Mouse (Mus musculus): ENCODE results near the gene Hist1h2af. TPM values are rescaled to one million over a fixed set of nuclear protein-coding genes. Genes with fewer than 3 reads are reported as not detected.
A peak's percentile ranks its signal among the peaks of the same experiment; 100 is the strongest.
"Not testable (repeated sequence)": the region's sequence is repeated elsewhere in the genome, so short reads cannot be mapped to it uniquely, and the experiment has no call there.

Hist1h2af gene
- polyA plus RNA-seq, 1 experiment: 20.4 TPM

- peak overlapping the region; percentile 46 for H3K4me3 ChIP-seq (ENCODE audit: insufficient read depth, low read length)
- TF ChIP-seq CTCF (IDR thresholded peaks at IDR 0.05; ENCODE audit: borderline replicate concordance, insufficient read depth, low read length): no peak
- TF ChIP-seq POLR2A (IDR thresholded peaks at IDR 0.05; ENCODE audit: low read depth, low read length): peak; percentile 38; the same call in 1 of the 2 replicates
- peak overlapping the region; percentile 79 for H3K27ac ChIP-seq (ENCODE audit: insufficient read depth, low read length)
- H3K4me1 ChIP-seq (ENCODE audit: control insufficient read depth, insufficient read depth, low read length): peaks cover 5% of the 10 kb centered on the region; the same call in 1 of the 2 replicates
Observed at GRCm38 (mm10) chr13:23532262-23533075, 1.2 kb upstream of the Hist1h2af start.

DNA sequence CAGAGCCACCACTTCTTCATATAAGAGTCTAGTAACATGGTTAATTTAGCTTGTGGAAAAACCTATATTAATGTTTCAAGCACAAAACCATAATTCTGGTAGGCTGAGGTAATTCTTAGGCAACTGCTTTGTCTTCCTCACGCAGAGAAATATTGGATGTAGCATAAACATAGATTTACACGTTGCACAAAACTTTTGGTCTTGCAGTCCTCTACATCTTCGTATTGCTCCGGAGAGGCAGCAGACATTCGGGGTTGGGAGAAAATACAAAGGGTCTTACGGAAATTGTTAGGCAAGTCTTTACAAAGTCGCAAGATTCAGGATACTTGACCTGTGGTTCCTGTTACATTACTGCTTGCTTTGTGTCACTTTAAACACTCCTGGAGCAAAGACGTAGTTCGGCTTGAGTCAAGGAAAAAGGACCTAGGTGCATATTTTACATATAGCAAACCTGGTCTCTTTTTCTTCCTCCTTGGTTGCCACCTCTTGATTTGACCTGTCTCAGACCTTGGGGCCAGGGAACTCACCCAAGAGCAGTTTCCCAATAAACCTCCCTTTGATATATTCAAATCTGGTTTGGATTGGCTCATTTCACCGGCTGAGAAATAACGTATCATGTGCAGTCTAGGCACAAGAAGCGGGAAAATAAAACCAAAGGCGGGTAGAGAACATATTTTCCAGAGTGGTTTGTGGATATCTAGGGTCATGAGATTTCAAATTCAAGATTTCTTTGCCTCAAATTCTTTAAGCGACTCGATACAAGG lies 844 bp downstream of the Hist1h2af start:
- peak; percentile 77; the same call in 1 of the 2 replicates for TF ChIP-seq POLR2A (IDR thresholded peaks at IDR 0.05; ENCODE audit: low read depth, low read length)
- no peak for TF ChIP-seq CTCF (IDR thresholded peaks at IDR 0.05; ENCODE audit: borderline replicate concordance, insufficient read depth, low read length)
- Histone ChIP-seq H3K4me3 (ENCODE audit: insufficient read depth, low read length) (peak overlapping the region; percentile 77), H3K27ac (ENCODE audit: insufficient read depth, low read length) (peak overlapping the region; percentile 93), H3K4me1 (ENCODE audit: control insufficient read depth, insufficient read depth, low read length) (peaks cover 3% of the 10 kb centered on the region)

DNA sequence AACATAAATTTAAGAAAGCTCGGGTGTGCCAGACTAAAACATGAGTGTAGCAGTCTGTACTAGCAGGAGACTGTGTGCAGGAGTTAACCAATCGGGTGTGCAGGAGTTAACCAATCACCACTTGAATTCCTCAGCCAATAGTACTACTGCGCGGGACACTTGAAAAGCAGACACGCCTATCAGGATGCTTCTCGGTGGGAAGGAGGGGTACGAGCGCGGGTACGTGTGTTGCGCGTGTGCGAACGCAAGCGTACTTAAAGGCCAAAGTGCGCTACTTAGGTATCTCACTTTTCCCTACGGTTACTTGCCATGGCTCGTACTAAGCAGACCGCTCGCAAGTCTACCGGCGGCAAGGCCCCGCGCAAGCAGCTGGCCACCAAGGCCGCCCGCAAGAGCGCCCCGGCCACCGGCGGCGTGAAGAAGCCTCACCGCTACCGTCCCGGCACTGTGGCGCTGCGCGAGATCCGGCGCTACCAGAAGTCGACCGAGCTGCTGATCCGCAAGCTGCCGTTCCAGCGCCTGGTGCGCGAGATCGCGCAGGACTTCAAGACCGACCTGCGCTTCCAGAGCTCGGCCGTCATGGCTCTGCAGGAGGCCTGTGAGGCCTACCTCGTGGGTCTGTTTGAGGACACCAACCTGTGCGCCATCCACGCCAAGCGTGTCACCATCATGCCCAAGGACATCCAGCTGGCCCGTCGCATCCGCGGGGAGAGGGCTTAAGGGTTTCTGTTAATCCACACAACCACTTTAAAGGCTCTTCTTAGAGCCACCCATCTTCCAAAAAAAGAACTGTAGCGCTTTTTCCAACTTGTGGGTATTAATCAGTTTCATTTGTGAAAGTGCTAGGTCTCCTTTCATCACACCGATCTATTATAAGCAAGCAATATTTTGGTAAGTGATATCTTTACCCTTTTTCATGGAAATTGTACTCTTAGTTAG lies 1.7 kb downstream of the Hist1h2af start, which contains the start of gene Hist1h3g:
Gene Hist1h3g (plus strand): TSS at position 286 of the 939 bp plus-strand sequence.
- H3K27ac ChIP-seq (ENCODE audit: insufficient read depth, low read length): peak within 1 kb of the TSS; percentile 93

GRCm38 (mm10) chr13:23536076-23536822 lies 2.5 kb downstream of the Hist1h2af start:
- Histone ChIP-seq H3K27ac (ENCODE audit: insufficient read depth, low read length) (peak overlapping the region; percentile 87), H3K4me3 (ENCODE audit: insufficient read depth, low read length) (peak overlapping the region; percentile 72), H3K4me1 (ENCODE audit: control insufficient read depth, insufficient read depth, low read length) (peaks cover 3% of the 10 kb centered on the region)
- TF ChIP-seq POLR2A (IDR thresholded peaks at IDR 0.05; ENCODE audit: low read depth, low read length) (peak; percentile 62; the same call in 1 of the 2 replicates), CTCF (IDR thresholded peaks at IDR 0.05; ENCODE audit: borderline replicate concordance, insufficient read depth, low read length) (no peak)

More for the DNA sequence above, 1.7 kb downstream of the Hist1h2af start, which contains the start of gene Hist1h3g:
- H3K4me3 ChIP-seq (ENCODE audit: insufficient read depth, low read length): peak within 1 kb of the TSS; percentile 77
- H3K4me1 ChIP-seq (ENCODE audit: control insufficient read depth, insufficient read depth, low read length): not testable (repeated sequence)
- peak; percentile 94 for TF ChIP-seq POLR2A (IDR thresholded peaks at IDR 0.05; ENCODE audit: low read depth, low read length)

GRCm38 (mm10) chr13:23537006-23537710 lies 3.5 kb downstream of the Hist1h2af start:
- no peak for TF ChIP-seq CTCF (IDR thresholded peaks at IDR 0.05; ENCODE audit: borderline replicate concordance, insufficient read depth, low read length)
- no peak for TF ChIP-seq POLR2A (IDR thresholded peaks at IDR 0.05; ENCODE audit: low read depth, low read length)
- peak overlapping the region; percentile 47 for H3K4me3 ChIP-seq (ENCODE audit: insufficient read depth, low read length)
- H3K27ac ChIP-seq (ENCODE audit: insufficient read depth, low read length): peak overlapping the region; percentile 17; the same call in 1 of the 2 replicates
- peaks cover 3% of the 10 kb centered on the region for H3K4me1 ChIP-seq (ENCODE audit: control insufficient read depth, insufficient read depth, low read length)

- no peak for TF ChIP-seq CTCF (IDR thresholded peaks at IDR 0.05; ENCODE audit: borderline replicate concordance, insufficient read depth, low read length)
- no peak for TF ChIP-seq POLR2A (IDR thresholded peaks at IDR 0.05; ENCODE audit: low read depth, low read length)
- H3K4me3 ChIP-seq (ENCODE audit: insufficient read depth, low read length): no peak overlapping the region
- peaks cover 3% of the 10 kb centered on the region for H3K4me1 ChIP-seq (ENCODE audit: control insufficient read depth, insufficient read depth, low read length)
- H3K27ac ChIP-seq (ENCODE audit: insufficient read depth, low read length): 0 out of 2 replicates have a peak overlapping the region, but pooled peaks have one; percentile 17
Observed at GRCm38 (mm10) chr13:23538249-23538648, 4.5 kb downstream of the Hist1h2af start.

DNA sequence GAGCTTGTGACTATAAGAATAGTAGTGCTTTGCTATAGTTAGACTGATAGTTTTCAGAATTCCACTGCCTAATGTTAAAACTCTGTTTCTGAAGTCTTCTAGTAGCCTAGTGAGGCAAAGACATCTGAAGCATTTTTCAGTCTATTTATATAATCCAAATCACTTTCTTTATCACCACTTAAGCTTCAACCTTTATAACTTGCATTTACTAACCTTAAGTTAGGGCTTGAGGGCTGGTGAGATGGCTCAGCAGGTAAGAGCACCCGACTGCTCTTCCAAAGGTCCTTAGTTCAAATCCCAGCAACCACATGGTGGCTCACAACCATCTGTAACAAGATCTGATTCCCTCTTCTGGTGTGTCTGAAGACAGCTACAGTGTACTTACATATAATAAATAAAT lies 6.1 kb downstream of the Hist1h2af start:
- not testable (repeated sequence) for H3K4me3 ChIP-seq (ENCODE audit: insufficient read depth, low read length); H3K27ac ChIP-seq (ENCODE audit: insufficient read depth, low read length); H3K4me1 ChIP-seq (ENCODE audit: control insufficient read depth, insufficient read depth, low read length)

DNA sequence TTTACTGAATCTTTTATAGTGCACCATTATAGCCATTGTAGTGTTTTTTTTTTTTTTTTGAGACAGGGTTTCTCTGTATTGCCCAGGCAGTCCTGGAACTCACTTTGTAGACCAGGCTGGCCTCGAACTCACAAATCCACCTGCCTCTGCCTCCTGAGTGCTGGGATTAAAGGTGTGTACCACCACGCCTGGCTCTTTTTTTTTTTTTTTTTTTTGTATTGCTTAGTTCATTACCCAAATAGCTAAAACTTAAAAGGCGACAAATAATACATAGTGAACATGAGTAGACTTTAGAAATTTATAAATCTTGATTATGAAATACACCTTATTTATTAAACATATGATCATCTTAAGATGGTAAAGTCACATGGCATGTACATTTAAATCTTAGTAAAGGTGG lies 7.8 kb downstream of the Hist1h2af start:
- peaks cover 3% of the 10 kb centered on the region for H3K4me1 ChIP-seq (ENCODE audit: control insufficient read depth, insufficient read depth, low read length)
- no peak overlapping the region for H3K27ac ChIP-seq (ENCODE audit: insufficient read depth, low read length)
- TF ChIP-seq CTCF (IDR thresholded peaks at IDR 0.05; ENCODE audit: borderline replicate concordance, insufficient read depth, low read length): no peak
- no peak for TF ChIP-seq POLR2A (IDR thresholded peaks at IDR 0.05; ENCODE audit: low read depth, low read length)
- H3K4me3 ChIP-seq (ENCODE audit: insufficient read depth, low read length): no peak overlapping the region
